Mouse (Mus musculus) lung, postnatal 4 days (tissue): ENCODE measurements around the gene Trim25.
A peak's percentile ranks its signal among the peaks of the same experiment; 100 is the strongest.

Source experiments
- DNase-seq, 2 experiments: peaks; one replicate each; pipeline ENCODE4 v3.0.0; 2021

Trim25 gene

GRCm38 (mm10) chr11:89066750-89067149 is 67.6 kb downstream of the Trim25 start, which contains the start of gene Dgke:
Gene Dgke, minus strand, starts transcription at chr11:89066850.
- no peak for DNase-seq

- peak; percentile 18 to 39 for DNase-seq
Observed at GRCm38 (mm10) chr11:89067301-89067822, 68.2 kb downstream of the Trim25 start.

DNA sequence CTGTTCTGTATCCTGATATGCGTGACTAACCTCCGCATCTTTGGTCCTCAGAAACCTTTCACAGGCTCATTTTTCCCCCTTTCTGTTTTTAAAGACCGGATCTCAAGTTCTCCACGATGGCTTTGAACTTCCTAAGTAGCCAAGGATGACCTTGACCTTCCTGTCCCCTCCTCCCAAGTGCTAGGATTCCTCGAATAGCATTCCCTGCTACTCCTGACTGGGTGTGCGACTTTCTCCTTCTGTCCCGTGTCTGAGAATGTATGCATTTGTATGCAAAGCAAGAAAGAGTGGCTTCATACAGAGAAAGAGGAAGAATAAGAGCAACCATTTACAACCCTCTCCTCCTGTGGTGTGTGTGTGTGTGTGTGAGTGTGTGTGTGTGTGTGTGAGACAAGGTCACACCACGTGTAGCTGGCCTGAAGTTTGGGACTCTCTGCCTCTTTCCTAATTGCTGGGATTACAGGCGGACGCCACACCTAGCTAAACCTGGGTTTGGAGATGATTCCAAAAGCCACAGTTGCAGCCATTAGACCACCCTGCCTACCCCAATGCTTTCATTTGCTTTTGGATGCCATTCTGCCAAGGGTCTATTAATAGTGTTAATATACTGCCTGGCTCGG is 68.8 kb downstream of the Trim25 start:
- no peak for DNase-seq

- DNase-seq, result peak in 1 of 2 experiments; percentile 50
Observed at GRCm38 (mm10) chr11:89068649-89069048, 69.5 kb downstream of the Trim25 start.

- peak in 1 of 2 experiments; percentile 73 for DNase-seq
Observed at GRCm38 (mm10) chr11:89069303-89069702, 70.1 kb downstream of the Trim25 start.
